Mouse (Mus musculus): ENCODE measurements around the gene Rhox2f.
"Not testable (repeated sequence)": the region's sequence is repeated elsewhere in the genome, so short reads cannot be mapped to it uniquely, and the experiment has no call there.

The Rhox2f gene

GRCm38 (mm10) chrX:37571105-37571504 is at the start of gene Rhox2f:
TSS of gene Rhox2f (plus strand) at chrX:37571405.
- DNase-seq (ENCODE audit: low spot score in 2 of 2): not testable (repeated sequence)

GRCm38 (mm10) chrX:37530152-37530551 is 41.1 kb upstream of the Rhox2f start, which contains the start of gene Rhox2e:
TSS of gene Rhox2e (plus strand) at chrX:37530452.
- DNase-seq (ENCODE audit: low spot score in 2 of 2): not testable (repeated sequence)

GRCm38 (mm10) chrX:37541719-37542118 is 29.5 kb upstream of the Rhox2f start, which contains the start of gene Rhox3e:
TSS of gene Rhox3e (plus strand) at chrX:37542019.
- DNase-seq (ENCODE audit: low spot score in 2 of 2): not testable (repeated sequence)

- not testable (repeated sequence) for DNase-seq (ENCODE audit: low spot score in 2 of 2)
These were observed 14.1 kb upstream of the Rhox2f start, which contains the start of gene Rhox4e for GRCm38 (mm10) chrX:37557112-37557511. TSS of gene Rhox4e (plus strand) at chrX:37557412.

GRCm38 (mm10) chrX:37572638-37573037 is 1.4 kb downstream of the Rhox2f start:
- DNase-seq (ENCODE audit: low spot score in 2 of 2): not testable (repeated sequence)

GRCm38 (mm10) chrX:37580692-37581091 is 9.5 kb downstream of the Rhox2f start, which contains the start of gene Rhox3f:
TSS of gene Rhox3f (plus strand) at chrX:37580992.
- DNase-seq (ENCODE audit: low spot score in 2 of 2): not testable (repeated sequence)

GRCm38 (mm10) chrX:37607604-37608003 is 36.4 kb downstream of the Rhox2f start, which contains the start of gene Rhox4f:
TSS of gene Rhox4f (minus strand) at chrX:37607704.
- DNase-seq (ENCODE audit: low spot score in 2 of 2): not testable (repeated sequence)
